Mouse (Mus musculus) bone marrow macrophage, adult 2 months (primary cell): ENCODE data around the gene Rere. TPM values are rescaled to one million over a fixed set of nuclear protein-coding genes. Genes with fewer than 3 reads are reported as not detected.
"Not testable (repeated sequence)": the region's sequence is repeated elsewhere in the genome, so short reads cannot be mapped to it uniquely, and the experiment has no call there.

Source experiments
- H3K27ac ChIP-seq: 2 replicates; pipeline ENCODE4 v1.5.1; 2012; ENCODE audit warnings: low read depth, low read length; ENCODE audit not compliant: insufficient read depth
- H3K4me1 ChIP-seq: 2 replicates; pipeline ENCODE4 v1.6.1; 2012; ENCODE audit warnings: low read length; ENCODE audit not compliant: control insufficient read depth, insufficient read depth
- H3K4me3 ChIP-seq: 2 replicates; pipeline ENCODE4 v1.5.1; 2012; ENCODE audit warnings: mild to moderate bottlenecking, low read length, moderate library complexity; ENCODE audit not compliant: insufficient read depth
- CTCF ChIP-seq: IDR thresholded peaks from 2 replicates; pipeline ENCODE4 v1.5.1; 2012; ENCODE audit warnings: low read depth, mild to moderate bottlenecking, low read length, moderate library complexity
- POLR2A ChIP-seq: IDR thresholded peaks from 2 replicates; pipeline ENCODE4 v1.6.1; 2012; ENCODE audit warnings: mild to moderate bottlenecking, low read depth, low read length, borderline replicate concordance
- polyA plus RNA-seq: library from polyadenylated mRNA; stranded (reverse); fragments of >200 nt; gene quantifications from 2 replicates; pipeline ENCODE4 v1.2.4, GENCODE M21; 2012; ENCODE audit not compliant: missing spikeins, insufficient read depth, insufficient read length

The Rere gene
- polyA plus RNA-seq, 1 experiment = 90.2 TPM

DNA sequence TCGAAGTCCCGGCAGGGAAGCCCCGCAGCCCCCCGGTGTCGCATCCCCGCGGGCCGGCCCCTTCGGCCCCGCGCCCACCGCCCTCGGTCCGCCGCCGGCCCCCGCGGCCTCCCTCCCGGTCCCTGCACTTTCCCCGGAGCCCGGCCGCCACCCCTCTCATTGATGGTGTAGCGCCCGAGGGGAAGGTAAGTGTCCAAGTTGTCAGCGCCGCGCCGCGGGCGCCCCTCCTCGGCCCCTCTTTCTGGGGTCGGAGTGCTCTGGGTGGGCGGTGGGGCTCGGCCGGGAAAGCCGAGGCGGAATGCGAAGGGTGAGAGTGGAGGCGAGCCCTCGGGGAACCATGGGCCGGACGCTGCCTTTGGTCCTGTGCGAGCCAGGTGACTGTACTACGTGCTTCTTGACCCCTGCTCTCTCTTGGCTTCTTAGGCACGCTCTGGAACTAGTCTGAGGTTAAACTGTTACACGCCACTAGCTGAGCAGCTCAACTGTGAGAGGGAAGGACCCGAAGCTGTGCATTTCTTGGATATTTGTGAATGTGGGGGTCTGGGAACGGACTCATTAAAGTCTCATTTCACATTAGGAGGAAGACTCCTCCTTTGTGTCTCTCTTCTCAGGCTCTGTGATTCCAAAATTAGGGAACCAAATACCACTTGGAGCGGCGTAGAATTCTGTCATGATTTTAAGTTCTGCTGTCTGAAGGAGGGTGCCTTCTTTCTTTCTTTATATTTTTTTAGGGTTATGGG lies 615 bp downstream of the Rere start:
- peak overlapping the region; percentile 92 for H3K4me3 ChIP-seq
- TF ChIP-seq CTCF = no peak
- peaks cover 9% of the 10 kb centered on the region for H3K4me1 ChIP-seq
- H3K27ac ChIP-seq = peak overlapping the region; percentile 65

DNA sequence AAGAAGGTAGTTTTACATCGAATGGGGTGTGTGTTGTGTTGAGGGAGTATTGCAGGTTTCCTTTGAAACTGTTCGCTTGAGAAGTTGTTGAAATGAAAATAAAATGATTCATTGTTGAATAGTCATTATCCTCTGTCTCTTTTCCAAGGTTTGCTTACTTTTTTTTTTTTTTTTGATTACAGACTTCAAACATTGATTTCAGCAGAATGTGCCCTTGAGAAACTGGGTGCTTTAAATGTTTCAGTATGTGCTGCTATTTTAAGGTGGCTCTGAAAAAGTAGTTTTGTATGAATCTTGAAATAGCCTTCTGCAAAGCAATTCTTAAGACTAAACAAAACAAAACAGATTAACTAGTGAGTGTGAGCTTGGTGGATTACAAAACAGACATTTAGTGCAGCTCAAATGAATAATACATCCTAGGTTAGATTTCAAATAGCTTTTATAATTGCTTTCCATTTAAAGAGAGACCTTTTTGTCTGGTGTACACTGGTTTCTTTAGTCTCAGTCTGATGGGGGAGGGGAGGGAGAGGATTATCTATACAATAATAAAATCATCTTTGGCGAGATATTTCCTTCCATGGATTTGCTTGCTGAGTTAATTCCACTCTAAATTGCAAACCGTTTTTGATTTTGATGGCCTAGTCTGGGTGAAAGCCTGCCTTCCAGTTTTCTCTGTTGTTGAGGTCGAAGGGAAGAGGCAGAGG lies 1.3 kb downstream of the Rere start:
- H3K27ac ChIP-seq = no peak overlapping the region
- peaks cover 13% of the 10 kb centered on the region for H3K4me1 ChIP-seq
- TF ChIP-seq CTCF (no peak), POLR2A (no peak)
- peak overlapping the region; percentile 92 for H3K4me3 ChIP-seq

DNA sequence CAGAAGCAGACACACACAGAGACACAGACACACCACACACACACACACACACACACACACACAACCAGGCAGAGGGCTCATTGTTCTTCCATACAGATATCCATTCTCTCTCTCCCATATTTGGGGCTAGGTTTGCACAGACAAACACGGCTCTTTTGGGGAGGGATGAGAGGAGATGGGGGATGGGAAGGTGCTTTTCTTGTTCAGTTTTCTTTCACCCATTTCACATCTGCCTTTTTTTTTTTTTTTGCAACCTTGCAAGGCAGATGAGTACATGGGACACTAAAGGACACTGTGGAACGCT lies 1.8 kb downstream of the Rere start:
- TF ChIP-seq POLR2A (no peak), CTCF (no peak)
- H3K4me1 ChIP-seq = peaks cover 15% of the 10 kb centered on the region
- H3K4me3 ChIP-seq = peak overlapping the region; percentile 0; the same call in 1 of the 2 replicates
- no peak overlapping the region for H3K27ac ChIP-seq

DNA sequence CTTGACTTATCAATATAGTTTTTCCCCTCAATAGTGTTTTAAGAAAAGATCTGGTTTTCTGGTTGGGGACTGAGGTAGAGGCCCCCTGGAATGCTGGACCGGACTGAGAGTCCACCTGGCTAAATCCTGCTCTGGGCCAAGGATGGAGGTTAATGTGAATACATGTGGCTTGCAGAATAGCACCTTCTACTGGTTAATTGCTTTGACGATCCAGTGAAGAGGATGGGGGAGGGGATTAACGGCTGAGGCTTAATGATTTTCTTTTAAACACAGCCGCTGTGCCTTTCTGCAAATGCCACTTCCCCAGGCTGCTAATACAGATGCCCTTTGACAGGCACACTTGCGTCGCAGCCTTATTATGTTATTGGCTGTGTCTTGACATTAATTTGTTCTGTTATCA lies 2.5 kb downstream of the Rere start:
- TF ChIP-seq CTCF = no peak
- no peak for TF ChIP-seq POLR2A
- Histone ChIP-seq H3K4me1 (peaks cover 15% of the 10 kb centered on the region), H3K27ac (no peak overlapping the region), H3K4me3 (no peak overlapping the region)

DNA sequence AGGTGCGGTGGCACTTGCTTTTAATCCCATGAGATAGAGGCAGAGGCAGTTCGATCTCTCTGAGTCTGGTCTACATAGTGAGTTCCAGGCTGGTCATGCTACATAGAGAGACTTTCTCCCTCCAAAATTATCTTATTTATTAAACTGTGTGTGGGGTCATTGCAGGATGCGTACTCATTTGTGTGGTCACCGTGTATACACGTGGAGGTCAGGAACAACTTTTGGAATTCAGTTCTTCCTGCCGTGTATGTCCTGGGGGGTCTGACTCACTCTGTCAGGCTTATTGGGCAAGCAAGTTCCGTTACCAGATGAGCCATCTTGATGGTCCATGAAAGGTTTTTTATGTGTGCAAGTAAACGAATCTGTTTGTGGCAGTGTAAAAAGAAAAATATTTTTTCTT lies 5.5 kb downstream of the Rere start:
- no peak overlapping the region for H3K4me3 ChIP-seq
- peaks cover 16% of the 10 kb centered on the region for H3K4me1 ChIP-seq
- H3K27ac ChIP-seq = no peak overlapping the region
- TF ChIP-seq POLR2A (no peak), CTCF (no peak)

DNA sequence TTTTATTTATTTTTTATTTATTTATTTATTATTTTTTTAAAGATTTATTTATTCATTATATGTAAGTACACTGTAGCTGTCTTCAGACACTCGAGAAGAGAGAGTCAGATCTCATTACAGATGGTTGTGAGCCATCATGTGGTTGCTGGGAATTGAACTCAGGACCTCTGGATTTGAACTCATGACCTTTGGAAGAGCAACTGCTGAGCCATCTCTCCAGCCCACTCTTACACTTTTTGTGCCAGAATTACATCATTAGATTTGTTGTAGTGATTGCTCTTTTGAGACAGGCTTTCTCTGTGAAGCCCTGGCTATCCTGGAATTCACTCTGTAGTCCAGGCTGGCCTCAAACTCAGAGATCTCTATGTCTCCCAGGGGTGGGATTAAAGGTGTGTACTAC lies 6.0 kb downstream of the Rere start:
- H3K4me3 ChIP-seq, H3K27ac ChIP-seq: not testable (repeated sequence)
- peaks cover 16% of the 10 kb centered on the region for H3K4me1 ChIP-seq

DNA sequence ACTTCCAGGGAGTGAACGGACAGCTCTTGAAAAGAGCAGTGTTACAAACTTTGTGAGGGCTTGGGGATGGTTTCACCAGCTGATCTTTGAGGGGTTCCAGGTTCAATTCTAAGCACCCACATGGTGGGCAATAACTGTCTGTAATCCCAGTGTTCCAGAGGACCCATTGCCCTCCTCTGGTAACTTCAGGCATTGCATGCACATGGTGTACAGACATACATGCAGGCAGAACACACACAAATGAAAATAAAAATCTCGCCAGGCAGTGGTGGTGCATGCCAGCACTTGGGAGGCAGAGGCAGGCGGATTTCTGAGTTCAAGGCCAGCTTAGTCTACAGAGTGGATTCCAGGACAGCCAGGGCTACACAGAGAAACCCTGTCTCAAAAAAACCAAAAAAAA lies 10.5 kb downstream of the Rere start:
- no peak for TF ChIP-seq CTCF
- TF ChIP-seq POLR2A = no peak

DNA sequence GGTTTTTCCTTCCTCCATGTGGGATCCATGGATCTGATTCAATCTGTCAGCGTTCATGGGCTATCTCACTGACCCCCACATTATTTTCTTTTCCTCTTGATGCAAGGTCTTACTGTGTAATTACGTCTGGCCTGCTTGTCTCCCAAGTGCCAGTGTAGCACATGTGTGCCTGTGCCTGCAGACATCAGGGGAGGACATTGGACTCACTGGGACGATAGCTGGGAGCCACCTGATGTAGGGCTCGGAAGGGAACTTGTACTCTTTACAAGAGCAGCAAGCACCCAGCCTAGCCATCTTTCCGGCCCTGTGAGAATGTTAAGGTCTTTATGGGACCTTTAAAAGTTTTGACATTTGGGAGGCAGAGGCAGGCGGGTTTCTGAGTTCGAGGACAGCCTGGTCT lies 13.4 kb downstream of the Rere start:
- H3K27ac ChIP-seq = no peak overlapping the region
- no peak overlapping the region for H3K4me3 ChIP-seq
- TF ChIP-seq CTCF = no peak
- no peak for TF ChIP-seq POLR2A
- peaks cover 7% of the 10 kb centered on the region for H3K4me1 ChIP-seq

More for the DNA sequence above, 10.5 kb downstream of the Rere start:
- no peak overlapping the region for H3K27ac ChIP-seq
- peaks cover 14% of the 10 kb centered on the region for H3K4me1 ChIP-seq
- H3K4me3 ChIP-seq = no peak overlapping the region

DNA sequence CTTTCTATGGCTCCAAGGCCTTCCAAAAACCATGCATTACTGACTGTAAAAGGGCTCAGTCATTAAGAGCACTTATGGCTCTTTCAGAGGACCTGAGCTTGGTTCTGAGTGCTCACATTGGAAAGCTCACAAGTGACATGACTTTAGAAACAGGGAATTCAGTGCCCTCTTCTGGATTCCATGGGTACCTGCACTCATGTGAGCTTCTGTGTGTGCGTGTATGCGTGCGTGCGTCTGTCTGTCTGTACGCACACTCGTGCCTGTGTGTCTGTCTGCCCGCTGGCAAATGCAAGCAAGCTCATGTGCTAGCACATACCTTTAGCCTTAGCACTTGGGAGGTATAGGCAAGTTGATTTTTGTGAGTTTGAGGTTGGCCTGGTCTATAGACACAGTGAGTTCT lies 14.5 kb downstream of the Rere start:
- TF ChIP-seq CTCF = no peak
- TF ChIP-seq POLR2A = no peak
- no peak overlapping the region for H3K4me3 ChIP-seq
- H3K27ac ChIP-seq = no peak overlapping the region
- H3K4me1 ChIP-seq = peaks cover 7% of the 10 kb centered on the region

DNA sequence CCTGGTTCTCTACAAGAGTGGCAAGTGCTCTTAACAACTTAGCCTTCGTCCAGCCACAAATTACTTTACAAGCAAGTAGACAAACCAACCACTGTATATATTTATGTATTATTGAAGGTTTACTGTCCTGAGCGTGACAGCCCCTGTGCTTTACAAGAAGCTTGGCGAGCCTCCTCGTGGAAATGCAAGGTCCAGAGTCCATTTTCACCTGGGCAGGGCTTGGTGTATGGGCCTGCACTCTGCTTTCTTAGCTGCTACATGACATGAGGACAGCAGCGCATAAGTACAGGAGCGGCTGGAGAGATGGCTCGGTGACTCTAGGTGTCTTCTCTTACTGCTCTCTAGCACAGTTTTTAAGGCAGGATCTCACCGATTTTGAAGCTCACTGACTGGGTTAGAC lies 21.3 kb downstream of the Rere start:
- no peak for TF ChIP-seq POLR2A
- no peak for TF ChIP-seq CTCF
- Histone ChIP-seq H3K4me3 (no peak overlapping the region), H3K27ac (no peak overlapping the region), H3K4me1 (no peaks in the 10 kb centered on the region)
